Mouse (Mus musculus) midbrain, embryonic 10.5 days (tissue): ENCODE data around the gene Hpse. TPM values are rescaled to one million over a fixed set of nuclear protein-coding genes. Genes with fewer than 3 reads are reported as not detected.

Experiments
- DNase-seq: peaks from one replicate; pipeline ENCODE4 v3.0.0-alpha.2; 2017; ENCODE audit warnings: low spot score
- H3K27ac ChIP-seq: fragments of 300-500 bp; sonication (generic); replicated peaks from 2 replicates; pipeline ENCODE4 v1.5.1; 2016; ENCODE audit warnings: mild to moderate bottlenecking
- H3K27me3 ChIP-seq: fragments of 300-500 bp; sonication (generic); 2 replicates; pipeline ENCODE4 v1.6.1; 2016; ENCODE audit warnings: low read depth, mild to moderate bottlenecking; ENCODE audit not compliant: poor library complexity, severe bottlenecking
- H3K36me3 ChIP-seq: fragments of 300-500 bp; sonication (generic); 2 replicates; pipeline ENCODE4 v1.6.1; 2016; ENCODE audit warnings: mild to moderate bottlenecking, moderate library complexity
- H3K4me1 ChIP-seq: fragments of 300-500 bp; sonication (generic); 2 replicates; pipeline ENCODE4 v1.6.1; 2016
- H3K4me3 ChIP-seq: fragments of 300-500 bp; sonication (generic); 2 replicates; pipeline ENCODE4 v1.5.1; 2016; ENCODE audit warnings: mild to moderate bottlenecking, moderate library complexity
- H3K9me3 ChIP-seq: fragments of 300-500 bp; sonication (generic); replicated peaks from 2 replicates; pipeline ENCODE4 v1.6.1; 2016; ENCODE audit warnings: mild to moderate bottlenecking
- WGBS: fragments of 180-500 bp; shearing (Covaris S2); methylation state at CpG from one replicate; pipeline ENCODE4 v1.1.7; 2016; 5-methylcytosine and 5-hydroxymethylcytosine counted together
- polyA plus RNA-seq: library from polyadenylated mRNA; unstranded; fragments of >200 nt; fragmentation: Nextera tagmentation; extraction: Ambion mirVana; gene quantifications from 2 replicates; pipeline ENCODE4 v1.2.1, GENCODE M21; 2016

Gene Hpse
- polyA plus RNA-seq, 1 experiment from 2014 or later = 1.2 TPM

- WGBS = 88% methylated on average over 4 of the region's 4 CpGs
These were observed 6.5 kb upstream of the Hpse start for GRCm38 (mm10) chr5:100726001-100726400.

GRCm38 (mm10) chr5:100716762-100717161, 2.8 kb downstream of the Hpse start:
- H3K4me3 ChIP-seq = no peak overlapping the region
- no peak for DNase-seq
- no peaks in the 10 kb centered on the region for H3K9me3 ChIP-seq
- 95% methylated on average over 15 of the region's 15 CpGs for WGBS
- no peaks in the 10 kb centered on the region for H3K36me3 ChIP-seq
- peaks cover 19% of the 10 kb centered on the region for H3K4me1 ChIP-seq
- no peak overlapping the region for H3K27ac ChIP-seq
- H3K27me3 ChIP-seq = peaks cover 37% of the 10 kb centered on the region

More at GRCm38 (mm10) chr5:100726001-100726400, 6.5 kb upstream of the Hpse start:
- H3K27me3 ChIP-seq = 0 out of 2 replicates have a peak, but pooled peaks cover 1% of the 10 kb centered on the region
- H3K36me3 ChIP-seq = no peaks in the 10 kb centered on the region
- no peak overlapping the region for H3K27ac ChIP-seq
- H3K4me1 ChIP-seq = no peaks in the 10 kb centered on the region
- no peak overlapping the region for H3K4me3 ChIP-seq
- peaks cover 5% of the 10 kb centered on the region; the same call in 1 of the 2 replicates for H3K9me3 ChIP-seq
- no peak for DNase-seq

DNA sequence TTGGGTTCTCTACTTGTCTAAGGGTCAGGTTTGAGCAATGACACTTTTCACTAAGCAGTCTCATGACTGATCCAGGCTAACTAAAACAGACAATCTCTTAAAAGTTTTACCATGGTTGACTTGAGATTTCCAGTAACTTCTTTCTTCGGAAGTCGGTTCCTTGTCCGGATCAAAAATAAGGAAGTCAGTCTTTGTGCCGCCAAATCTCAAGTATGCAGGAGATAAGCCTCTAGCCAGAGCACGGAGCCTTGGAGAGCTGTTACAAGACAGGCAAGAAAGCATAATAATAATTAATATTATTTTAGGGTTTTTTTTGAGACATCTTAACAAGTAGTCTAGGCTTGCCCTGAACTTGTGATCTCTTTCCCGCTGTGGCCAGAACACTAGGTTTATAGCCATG, 8.3 kb downstream of the Hpse start:
- H3K4me3 ChIP-seq = no peak overlapping the region
- no peaks in the 10 kb centered on the region for H3K9me3 ChIP-seq
- 94% methylated on average over 6 of the region's 6 CpGs for WGBS

DNA sequence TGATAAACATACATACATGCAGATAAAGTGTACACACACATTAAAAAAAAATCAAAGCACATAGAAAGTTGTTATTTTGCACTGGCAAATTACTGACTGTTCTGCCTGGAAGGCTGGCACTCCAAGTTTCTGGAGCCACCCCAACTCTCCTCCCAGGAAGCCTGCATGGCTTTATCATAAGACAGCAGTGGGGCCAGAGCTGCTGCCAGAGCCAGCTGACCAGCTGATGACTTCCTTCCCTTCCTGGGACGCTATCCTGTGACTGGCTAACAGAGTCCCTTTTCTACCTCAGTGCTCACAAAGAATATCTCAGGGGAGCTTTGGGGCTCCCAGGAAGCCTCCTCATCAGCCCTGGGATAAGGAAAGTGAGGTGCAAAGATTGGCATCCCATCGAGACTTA, 9.5 kb downstream of the Hpse start:
- no peaks in the 10 kb centered on the region for H3K9me3 ChIP-seq
- H3K27ac ChIP-seq = no peak overlapping the region
- DNase-seq = no peak
- H3K4me1 ChIP-seq = peaks cover 4% of the 10 kb centered on the region
- WGBS = 78% methylated on average over 2 of the region's 2 CpGs
- no peaks in the 10 kb centered on the region for H3K36me3 ChIP-seq
- H3K27me3 ChIP-seq = no peaks in the 10 kb centered on the region
- no peak overlapping the region for H3K4me3 ChIP-seq

More for the DNA sequence above, 8.3 kb downstream of the Hpse start:
- Histone ChIP-seq H3K27me3 (no peaks in the 10 kb centered on the region), H3K36me3 (no peaks in the 10 kb centered on the region), H3K4me1 (peaks cover 4% of the 10 kb centered on the region), H3K27ac (no peak overlapping the region)
- DNase-seq = no peak

- H3K9me3 ChIP-seq = no peaks in the 10 kb centered on the region
- H3K27ac ChIP-seq = no peak overlapping the region
- peaks cover 4% of the 10 kb centered on the region for H3K4me1 ChIP-seq
- WGBS = 92% methylated on average over 6 of the region's 6 CpGs
- H3K36me3 ChIP-seq = no peaks in the 10 kb centered on the region
- DNase-seq = no peak
- no peaks in the 10 kb centered on the region for H3K27me3 ChIP-seq
- H3K4me3 ChIP-seq = no peak overlapping the region
These were observed 10.5 kb downstream of the Hpse start for GRCm38 (mm10) chr5:100709035-100709434.

- H3K4me3 ChIP-seq = no peak overlapping the region
- H3K36me3 ChIP-seq = no peaks in the 10 kb centered on the region
- H3K27ac ChIP-seq = no peak overlapping the region
- no peaks in the 10 kb centered on the region for H3K27me3 ChIP-seq
- DNase-seq = no peak
- 69% methylated on average over 8 of the region's 8 CpGs for WGBS
- H3K4me1 ChIP-seq = no peaks in the 10 kb centered on the region
- H3K9me3 ChIP-seq = no peaks in the 10 kb centered on the region
These were observed 12.8 kb downstream of the Hpse start for GRCm38 (mm10) chr5:100706675-100707074.

GRCm38 (mm10) chr5:100704272-100704671, 15.2 kb downstream of the Hpse start:
- no peak overlapping the region for H3K27ac ChIP-seq
- WGBS = 94% methylated on average over 2 of the region's 2 CpGs
- no peak for DNase-seq
- H3K9me3 ChIP-seq = no peaks in the 10 kb centered on the region
- H3K4me3 ChIP-seq = no peak overlapping the region
- no peaks in the 10 kb centered on the region for H3K36me3 ChIP-seq
- H3K4me1 ChIP-seq = no peaks in the 10 kb centered on the region
- H3K27me3 ChIP-seq = no peaks in the 10 kb centered on the region

DNA sequence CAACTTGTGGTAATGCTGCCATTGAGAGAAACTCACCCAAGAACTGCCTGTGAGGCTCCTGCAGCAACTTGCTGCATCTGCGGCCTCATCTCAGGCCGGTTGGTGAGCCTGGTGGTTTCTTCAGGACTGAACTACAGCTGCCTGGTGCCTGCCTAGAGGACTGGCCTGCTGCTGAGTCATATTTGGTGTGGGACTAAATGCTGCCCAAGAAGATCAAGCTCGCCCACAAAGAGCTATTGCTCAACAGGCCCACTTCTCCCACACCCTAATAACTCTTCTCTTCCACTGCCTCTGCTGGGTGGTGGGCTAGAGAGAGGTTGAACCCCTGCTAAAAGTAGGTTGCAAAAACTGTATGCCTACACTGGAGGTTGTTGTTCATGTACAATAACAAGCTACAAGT, 17.2 kb downstream of the Hpse start:
- DNase-seq = no peak
- Histone ChIP-seq H3K27ac (no peak overlapping the region), H3K9me3 (no peaks in the 10 kb centered on the region), H3K4me1 (no peaks in the 10 kb centered on the region), H3K27me3 (no peaks in the 10 kb centered on the region), H3K4me3 (no peak overlapping the region), H3K36me3 (no peaks in the 10 kb centered on the region)
- 94% methylated on average over 3 of the region's 3 CpGs for WGBS

DNA sequence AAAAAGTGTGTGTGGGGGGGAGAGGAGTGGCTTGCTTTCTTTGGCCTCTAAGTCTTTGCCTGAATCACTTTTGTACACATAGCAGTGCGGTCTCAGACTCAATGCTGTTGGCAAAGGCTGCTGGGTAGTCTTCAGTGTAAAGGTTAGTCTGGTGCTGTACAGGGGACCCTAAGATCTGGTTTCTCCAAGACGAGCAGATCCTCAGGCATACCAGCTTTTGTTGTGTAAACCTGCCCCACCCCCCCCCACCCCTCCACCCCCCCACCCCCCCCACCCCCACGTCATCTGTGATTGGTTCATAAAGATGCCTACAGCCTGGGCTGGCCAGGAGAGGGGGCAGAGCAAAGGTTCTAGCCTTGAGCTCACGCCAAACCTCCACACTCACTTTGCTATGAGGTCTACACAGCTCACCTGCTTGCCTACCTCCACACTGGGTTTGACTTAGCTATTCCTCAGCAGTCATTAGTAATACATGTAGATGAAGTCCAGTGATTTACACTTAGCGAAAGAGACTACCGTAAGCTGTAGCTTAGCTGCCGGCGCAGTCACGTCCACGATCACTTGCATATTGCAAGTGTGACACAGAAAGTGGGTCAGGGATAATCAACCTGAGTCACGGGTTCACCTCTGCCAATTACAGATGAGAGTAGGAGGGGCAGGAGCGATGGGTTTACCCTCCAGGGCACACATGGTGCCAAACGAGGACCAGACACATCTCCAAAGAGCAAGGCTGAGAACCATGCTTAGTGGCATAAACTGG, 18.5 kb downstream of the Hpse start:
- Histone ChIP-seq H3K27me3 (no peaks in the 10 kb centered on the region), H3K4me3 (no peak overlapping the region), H3K27ac (no peak overlapping the region), H3K4me1 (no peaks in the 10 kb centered on the region), H3K9me3 (no peaks in the 10 kb centered on the region), H3K36me3 (no peaks in the 10 kb centered on the region)
- no peak for DNase-seq
- WGBS = 82% methylated on average over 13 of the region's 13 CpGs

DNA sequence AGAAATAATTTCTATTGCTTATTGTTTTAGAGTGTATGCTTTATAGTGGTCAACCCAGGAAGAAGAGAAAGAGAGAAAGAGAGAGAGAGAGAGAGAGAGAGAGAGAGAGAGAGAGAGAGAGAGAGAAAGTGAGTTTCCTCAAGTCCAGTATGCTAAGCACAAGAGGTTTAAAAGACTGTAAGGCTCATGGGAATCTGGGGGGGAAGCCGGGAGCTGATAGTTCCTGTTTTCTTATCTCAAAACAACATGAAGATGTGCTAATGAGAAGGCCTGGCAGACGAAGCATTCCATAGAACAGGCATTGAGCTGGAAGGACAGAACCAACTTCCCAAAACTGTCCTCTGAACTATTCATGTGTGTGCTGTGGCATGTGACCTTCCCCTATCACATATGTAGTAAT, 21.6 kb downstream of the Hpse start:
- no peaks in the 10 kb centered on the region for H3K4me1 ChIP-seq
- no peaks in the 10 kb centered on the region for H3K27me3 ChIP-seq
- H3K4me3 ChIP-seq = no peak overlapping the region
- no peaks in the 10 kb centered on the region for H3K36me3 ChIP-seq
- no peak for DNase-seq
- WGBS = 75% methylated on average over 2 of the region's 2 CpGs
- H3K9me3 ChIP-seq = no peaks in the 10 kb centered on the region
- no peak overlapping the region for H3K27ac ChIP-seq

GRCm38 (mm10) chr5:100697398-100697797, 22.1 kb downstream of the Hpse start:
- no peak for DNase-seq
- H3K36me3 ChIP-seq = no peaks in the 10 kb centered on the region
- no peak overlapping the region for H3K4me3 ChIP-seq
- H3K4me1 ChIP-seq = no peaks in the 10 kb centered on the region
- H3K27ac ChIP-seq = no peak overlapping the region
- H3K27me3 ChIP-seq = no peaks in the 10 kb centered on the region
- no peaks in the 10 kb centered on the region for H3K9me3 ChIP-seq
- 74% methylated on average over 2 of the region's 2 CpGs for WGBS

DNA sequence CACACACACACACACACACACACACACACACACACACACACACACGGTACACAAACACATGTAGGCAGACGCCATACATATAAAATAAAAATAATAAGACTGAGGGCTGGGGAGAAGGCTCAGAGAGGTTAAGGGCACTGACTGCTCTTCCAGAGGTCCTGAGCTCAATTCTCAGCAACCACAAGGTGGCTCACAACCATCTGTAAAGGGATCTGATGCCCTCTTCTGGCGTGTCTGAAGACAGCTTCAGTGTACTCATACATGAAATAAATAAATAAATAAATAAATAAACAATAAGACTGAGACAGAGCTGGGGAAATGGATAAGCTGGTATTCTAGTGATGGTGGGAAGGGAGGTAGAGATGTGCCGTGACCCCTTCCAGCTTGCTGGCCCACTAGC, 33.9 kb downstream of the Hpse start:
- H3K4me1 ChIP-seq = no peaks in the 10 kb centered on the region
- H3K9me3 ChIP-seq = no peaks in the 10 kb centered on the region
- no peak overlapping the region for H3K27ac ChIP-seq
- WGBS = 70% methylated on average over 4 of the region's 4 CpGs
- H3K27me3 ChIP-seq = no peaks in the 10 kb centered on the region
- no peak overlapping the region for H3K4me3 ChIP-seq
- no peak for DNase-seq
- no peaks in the 10 kb centered on the region for H3K36me3 ChIP-seq

GRCm38 (mm10) chr5:100680542-100680933, 39.0 kb downstream of the Hpse start:
- no peak for DNase-seq
- 82% methylated on average over 6 of the region's 6 CpGs for whole genome bisulfite sequencing
- Histone ChIP-seq H3K4me1 (no peaks in the 10 kb centered on the region), H3K27me3 (no peaks in the 10 kb centered on the region), H3K9me3 (no peaks in the 10 kb centered on the region), H3K27ac (no peak overlapping the region), H3K36me3 (no peaks in the 10 kb centered on the region), H3K4me3 (no peak overlapping the region)
